In the genomic region with DNA sequence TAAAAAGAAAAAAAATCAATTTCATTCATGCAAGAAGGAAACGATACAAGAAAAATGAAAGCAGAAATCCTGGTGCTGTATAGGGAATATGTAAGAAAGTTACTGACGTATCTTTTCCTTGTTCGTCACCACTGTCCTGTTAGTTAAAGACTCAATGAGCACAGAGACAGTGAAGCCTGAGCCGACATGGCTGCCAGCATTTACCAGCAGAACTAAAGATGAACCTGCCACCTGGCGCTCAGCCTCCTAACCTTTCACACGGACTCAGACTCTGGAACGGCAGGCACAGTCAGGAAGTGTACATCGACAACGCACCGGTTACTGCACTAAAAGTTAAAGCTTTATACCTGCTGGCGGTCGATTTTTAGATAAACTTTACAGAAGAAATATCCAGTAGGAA, we compare ENCODE assay signal across 21 mouse cellular contexts. TPM values are rescaled to one million over a fixed set of nuclear protein-coding genes. Genes with fewer than 3 reads are reported as not detected.
DNase-seq lines count a peak whose midpoint lies in the region; ATAC-seq lines count a peak whose summit lies in the region.
"Had no signal": no experiment of that assay in that cellular context is flagged by ENCODE, and none has a peak within 500 bp of the region (broad histone marks: within the 10 kb centered on the region; RNA-seq: fewer than 3 reads in every experiment).

No protein-coding gene starts in this region.

- H3K9me3 ChIP-seq in kidney, embryonic 14.5 days (ENCODE audit: control insufficient read depth, low read length), result 0 out of 2 replicates have a peak, but pooled peaks cover 4% of the 10 kb centered on the region
- H3K9me3 ChIP-seq in neural tube, embryonic 15.5 days (replicated peaks), result no peaks in the 10 kb centered on the region; the same call in 1 of the 2 replicates
- H3K9me3 ChIP-seq: hindbrain, embryonic 12.5 days; intestine, embryonic 15.5 days; lung, embryonic 15.5 days had no signal

- no peak overlapping the region for H3K9ac ChIP-seq in kidney, embryonic 14.5 days (ENCODE audit: low read depth, low read length)
- H3K9ac ChIP-seq in neural tube, embryonic 15.5 days (replicated peaks), result no peak overlapping the region
- H3K9ac ChIP-seq: forebrain, embryonic 13.5 days; hindbrain, embryonic 12.5 days; intestine, embryonic 15.5 days; lung, embryonic 15.5 days; midbrain, embryonic 13.5 days had no signal

- H3K27me3 ChIP-seq in kidney, embryonic 14.5 days (ENCODE audit: control insufficient read depth, insufficient read depth, low read length), result no peaks in the 10 kb centered on the region
- H3K27me3 ChIP-seq in neural tube, embryonic 15.5 days (replicated peaks), result no peaks in the 10 kb centered on the region
- H3K27me3 ChIP-seq: CH12.LX; forebrain, embryonic 13.5 days; hindbrain, embryonic 12.5 days; intestine, embryonic 15.5 days; lung, embryonic 15.5 days; midbrain, embryonic 13.5 days had no signal

- no peaks in the 10 kb centered on the region for H3K36me3 ChIP-seq in kidney, embryonic 14.5 days (ENCODE audit: control insufficient read depth, insufficient read depth, low read length)
- H3K36me3 ChIP-seq in neural tube, embryonic 15.5 days, result no peaks in the 10 kb centered on the region
- H3K36me3 ChIP-seq: intestine, embryonic 15.5 days had no signal

- ATAC-seq in kidney, embryonic 14.5 days (ENCODE audit: low FRiP score, low TSS enrichment), result no peak
- ATAC-seq in neural tube, embryonic 15.5 days (ENCODE audit: low FRiP score), result no peak
- ATAC-seq: activated CD4-positive, CD25-positive, alpha-beta regulatory T cell, adult 4 months; forebrain, embryonic 13.5 days; hindbrain, postnatal 0 days; intestine, embryonic 15.5 days; midbrain, embryonic 13.5 days had no signal

- no peak overlapping the region for H3K27ac ChIP-seq in kidney, embryonic 14.5 days (ENCODE audit: low read depth, low read length)
- H3K27ac ChIP-seq in brown adipose tissue, adult 24 weeks (replicated peaks; ENCODE audit: low read depth, low read length), result peak overlapping the region; percentile 20; the same call in 1 of the 2 replicates
- H3K27ac ChIP-seq in neural tube, embryonic 15.5 days (replicated peaks), result no peak overlapping the region
- H3K27ac ChIP-seq: forebrain, embryonic 13.5 days; hindbrain, embryonic 12.5 days; hindbrain, postnatal 0 days; intestine, embryonic 15.5 days; lung, embryonic 15.5 days; midbrain, embryonic 13.5 days had no signal

- peak; percentile 21 for DNase-seq in kidney, adult 18-20 months
- peak; percentile 75 for DNase-seq in 416B (ENCODE audit: low read depth)
- DNase-seq in kidney, postnatal 25 days, result peak; percentile 32 to 61
- DNase-seq: cerebellum, adult 9-10 months; cerebellum, postnatal 36 days; layer of hippocampus, adult 9-11 months; retina, postnatal 1 day; right cerebral cortex, postnatal 14 days had no signal

- 80% methylated on average over 12 of the region's 12 CpGs for WGBS in kidney, embryonic 14.5 days
- 91% methylated on average over 12 of the region's 12 CpGs for WGBS in neural tube, embryonic 15.5 days

- no peak overlapping the region for H3K4me3 ChIP-seq in kidney, embryonic 14.5 days (ENCODE audit: low read length)
- H3K4me3 ChIP-seq in brown adipose tissue, adult 24 weeks (ENCODE audit: insufficient read depth, low read depth, low read length), result no peak overlapping the region
- no peak overlapping the region for H3K4me3 ChIP-seq in neural tube, embryonic 15.5 days (replicated peaks)
- H3K4me3 ChIP-seq: forebrain, embryonic 13.5 days; hindbrain, embryonic 12.5 days; intestine, embryonic 15.5 days; lung, embryonic 15.5 days; midbrain, embryonic 13.5 days had no signal

- peaks cover 7% of the 10 kb centered on the region; the same call in 1 of the 2 replicates for H3K4me1 ChIP-seq in kidney, embryonic 14.5 days (ENCODE audit: control insufficient read depth, insufficient read depth, low read length)
- H3K4me1 ChIP-seq in brown adipose tissue, adult 24 weeks (ENCODE audit: control insufficient read depth, insufficient read depth, insufficient read length, low read length), result peaks cover 18% of the 10 kb centered on the region
- H3K4me1 ChIP-seq in neural tube, embryonic 15.5 days, result peaks cover 7% of the 10 kb centered on the region
- H3K4me1 ChIP-seq: intestine, embryonic 15.5 days had no signal

- no peak overlapping the region for H3K4me2 ChIP-seq in kidney, embryonic 14.5 days (replicated peaks; ENCODE audit: low read depth, low read length)
- no peak overlapping the region for H3K4me2 ChIP-seq in neural tube, embryonic 15.5 days
- H3K4me2 ChIP-seq: forebrain, embryonic 13.5 days; heart, embryonic 11.5 days; hindbrain, embryonic 12.5 days; intestine, embryonic 15.5 days; liver, embryonic 11.5 days; lung, embryonic 15.5 days; midbrain, embryonic 13.5 days had no signal

RNA-seq across cellular contexts. Expression of a gene that starts 11.9 kb away (rescaled TPM):
- polyA plus RNA-seq in kidney, embryonic 14.5 days (2014; fragmentation: Nextera tagmentation; extraction: Ambion mirVana), result 51.4 and 61.6 TPM in 2 replicates
- polyA plus RNA-seq in brown adipose tissue, adult 24 weeks (2012; ENCODE audit: insufficient read depth, insufficient read length, missing spikeins), result 20.0 and 24.1 TPM in 2 replicates
- polyA plus RNA-seq in neural tube, embryonic 15.5 days (2015; fragmentation: Nextera tagmentation; extraction: Ambion mirVana), result 30.0 and 42.4 TPM in 2 replicates

Comparison
In these comparisons a context has a peak if more than half of its experiments do, and no peak if none do; other contexts are left out.
1. DNase-seq: peak in every context shown above with its lines; median percentile 75 in 416B; 46 in kidney, postnatal 25 days; 21 in kidney, adult 18-20 months.